Mouse (Mus musculus) brain, embryonic 14.5 days (tissue): ENCODE measurements around the gene Trim39. TPM values are rescaled to one million over a fixed set of nuclear protein-coding genes. Genes with fewer than 3 reads are reported as not detected.
"Not testable (repeated sequence)": the region's sequence is repeated elsewhere in the genome, so short reads cannot be mapped to it uniquely, and the experiment has no call there.

Source experiments
- DNase-seq: peaks from one replicate; pipeline ENCODE4 v3.0.0-alpha.2; 2011; ENCODE audit warnings: low read depth
- CTCF ChIP-seq: fragments of 200-500 bp; IDR thresholded peaks from 2 replicates; pipeline ENCODE4 v1.5.1; 2012; ENCODE audit warnings: inconsistent platforms, mild to moderate bottlenecking, moderate library complexity, borderline replicate concordance; ENCODE audit not compliant: insufficient read depth, insufficient read length; ENCODE audit errors: extremely low read depth
- POLR2A ChIP-seq: fragments of 200-500 bp; IDR thresholded peaks from 2 replicates; pipeline ENCODE4 v1.6.1; 2012; ENCODE audit warnings: mild to moderate bottlenecking, inconsistent platforms, borderline replicate concordance; ENCODE audit not compliant: poor library complexity, insufficient read depth, insufficient read length, severe bottlenecking; ENCODE audit errors: extremely low read depth
- polyA plus RNA-seq: library from polyadenylated mRNA; depleted of rRNA; stranded (reverse); fragments of >200 nt; gene quantifications from 2 replicates; pipeline ENCODE4 v1.2.3, GENCODE M21; 2012; rRNA removed

Trim39 gene
- polyA plus RNA-seq, 1 experiment: 45.9 TPM

GRCm38 (mm10) chr17:36244031-36244430 is 28.0 kb downstream of the Trim39 start:
- DNase-seq: no peak
- TF ChIP-seq POLR2A (no peak), CTCF (no peak)

- no peak for DNase-seq
- TF ChIP-seq CTCF: no peak
- TF ChIP-seq POLR2A: no peak
Observed at GRCm38 (mm10) chr17:36240637-36241213, 31.3 kb downstream of the Trim39 start.

GRCm38 (mm10) chr17:36237321-36237921 is 34.6 kb downstream of the Trim39 start:
- TF ChIP-seq POLR2A: no peak
- TF ChIP-seq CTCF: no peak
- peak; percentile 19 for DNase-seq

- not testable (repeated sequence) for DNase-seq
Observed at GRCm38 (mm10) chr17:36235300-36235699, 36.7 kb downstream of the Trim39 start.

DNA sequence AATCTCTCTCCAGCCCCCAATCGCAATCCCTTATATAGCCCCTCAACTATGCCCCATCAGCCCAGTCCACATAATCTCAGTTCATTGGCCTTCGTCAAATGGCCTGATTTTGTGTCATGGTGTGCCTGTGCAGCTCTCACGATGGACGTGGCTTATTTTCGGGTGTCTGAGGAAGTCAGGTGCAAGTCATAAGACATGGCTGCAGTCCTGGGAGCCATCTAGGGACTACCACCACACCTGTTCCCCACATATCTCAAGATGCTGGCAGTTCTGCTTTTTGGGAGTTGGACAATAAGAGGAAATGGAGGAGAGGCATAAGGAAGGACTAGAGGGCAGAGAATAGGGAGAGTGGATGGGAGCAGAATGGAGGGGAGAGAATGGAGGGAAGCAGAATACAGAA is 38.5 kb downstream of the Trim39 start:
- no peak for DNase-seq
- TF ChIP-seq CTCF (no peak), POLR2A (no peak)

DNA sequence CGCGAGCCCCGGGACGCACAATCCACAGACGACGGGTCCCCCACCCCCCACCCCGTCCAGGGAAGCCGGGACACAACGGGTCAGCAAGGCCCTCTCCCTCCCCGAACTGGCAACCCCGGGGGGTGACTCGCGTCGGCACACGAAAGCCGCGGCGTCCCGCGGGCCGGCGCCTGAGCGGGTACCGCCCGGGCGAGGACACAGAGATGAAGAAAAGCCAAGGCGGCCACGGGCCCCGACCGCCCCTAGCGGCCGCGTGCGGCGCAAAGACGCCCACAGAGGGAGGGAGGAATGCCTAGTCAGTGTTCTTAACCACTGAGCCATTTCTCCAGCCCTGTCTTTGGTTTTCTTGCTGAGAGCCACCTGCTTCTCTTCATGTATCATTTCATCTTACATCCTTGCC is 40.7 kb downstream of the Trim39 start:
- peak; percentile 93 for DNase-seq
- TF ChIP-seq POLR2A (no peak), CTCF (peak; percentile 89)

DNA sequence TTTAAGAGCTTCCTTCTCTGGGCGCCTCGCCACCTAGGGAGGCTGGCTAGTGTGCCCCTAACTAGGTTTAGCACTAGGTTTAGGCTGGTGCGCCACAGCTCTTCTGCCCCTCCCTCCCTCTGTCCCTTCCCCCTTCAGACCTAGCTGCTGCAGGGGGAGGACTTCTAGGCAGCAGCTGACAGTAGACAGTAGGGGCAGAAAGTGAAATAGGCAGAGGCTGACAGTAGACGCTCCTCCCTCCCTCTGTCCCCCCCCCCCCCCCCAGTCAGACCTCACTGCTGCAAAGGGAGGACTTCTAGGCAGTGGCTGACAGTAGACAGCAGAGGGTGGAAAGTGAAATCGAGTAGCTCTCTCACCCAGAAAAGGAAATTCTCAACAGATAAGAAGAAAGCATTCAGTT is 43.0 kb downstream of the Trim39 start:
- TF ChIP-seq CTCF (no peak), POLR2A (no peak)
- DNase-seq: no peak

DNA sequence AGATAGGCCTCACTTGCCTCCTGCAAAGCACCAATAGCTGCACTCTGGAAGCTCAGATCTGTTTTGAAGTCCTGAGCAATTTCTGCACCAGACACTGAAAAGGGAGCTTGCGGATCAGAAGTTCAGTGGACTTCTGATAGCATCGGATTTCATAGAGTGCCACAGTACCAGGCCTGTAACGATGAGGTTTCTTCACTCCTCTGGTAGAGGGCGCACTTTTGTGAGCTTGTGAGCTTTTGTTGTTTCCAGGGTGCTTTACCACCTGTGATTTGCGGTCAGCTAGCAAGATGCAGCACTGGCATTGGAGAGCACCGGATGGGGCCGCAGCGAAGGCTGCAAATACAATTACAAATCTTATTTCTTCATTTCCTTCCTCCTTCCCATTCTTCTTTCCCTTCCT is 45.1 kb downstream of the Trim39 start:
- TF ChIP-seq POLR2A (no peak), CTCF (peak; percentile 27; the same call in 1 of the 2 replicates)
- no peak for DNase-seq

DNA sequence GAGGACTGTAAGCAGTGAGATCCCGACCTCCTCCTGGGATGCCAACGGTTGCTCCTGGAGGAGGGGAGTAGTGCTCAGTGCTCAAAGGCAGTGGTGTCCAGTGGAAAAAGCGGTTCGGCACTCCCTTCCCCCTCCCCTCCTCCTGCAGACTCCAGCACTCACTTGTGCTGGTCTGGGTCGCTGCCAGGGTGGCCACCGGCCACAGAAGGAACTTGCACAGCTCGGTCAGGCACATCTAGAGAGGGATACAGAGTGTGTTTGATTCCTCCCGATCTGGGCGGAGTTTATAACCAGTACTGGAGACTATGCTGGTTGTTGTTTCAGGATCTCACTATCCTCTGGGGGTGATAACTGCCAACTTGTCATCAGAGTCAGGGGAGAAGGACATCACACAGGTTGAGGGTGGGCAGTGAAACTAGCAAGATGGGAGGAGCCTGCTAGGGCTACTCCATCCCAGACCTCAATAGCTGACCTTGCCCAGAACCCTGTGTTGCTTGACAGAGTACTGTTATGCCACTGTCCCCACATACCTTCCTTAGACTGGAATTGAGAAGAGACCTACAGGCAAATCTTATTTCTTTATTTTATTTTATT is 46.7 kb downstream of the Trim39 start:
- peak; percentile 8 for DNase-seq
- TF ChIP-seq CTCF (no peak), POLR2A (no peak)

GRCm38 (mm10) chr17:36224451-36224850 is 47.6 kb downstream of the Trim39 start:
- DNase-seq: no peak
- no peak for TF ChIP-seq CTCF
- TF ChIP-seq POLR2A: no peak

DNA sequence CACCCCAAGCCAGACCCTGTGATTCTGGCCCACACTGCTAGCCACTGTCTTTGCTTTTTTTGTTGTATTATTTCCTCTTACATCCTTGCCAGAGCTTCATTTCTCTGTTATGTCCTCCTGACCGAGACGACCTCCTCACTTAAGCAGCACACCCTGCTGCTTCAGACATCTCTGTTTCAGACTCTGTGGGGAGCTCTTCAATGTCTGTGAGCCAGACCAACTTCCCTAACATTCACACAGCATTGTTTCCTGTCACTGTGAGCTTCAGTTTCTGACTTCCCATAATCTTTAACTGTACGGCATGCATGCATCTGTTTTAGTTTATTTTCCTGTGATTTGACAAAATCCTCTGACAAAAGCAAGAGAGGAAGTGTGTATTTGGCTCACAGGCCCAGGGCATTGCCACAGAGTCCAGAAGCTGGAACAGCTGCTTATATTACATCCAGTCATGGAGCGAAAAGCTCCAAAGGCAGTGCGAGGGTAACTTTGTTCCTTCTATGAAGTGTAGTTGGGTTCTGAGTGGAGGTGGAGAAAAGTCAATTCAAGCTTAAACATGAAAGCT is 53.4 kb downstream of the Trim39 start:
- no peak for DNase-seq
- TF ChIP-seq CTCF (no peak), POLR2A (no peak)

- no peak for DNase-seq
- TF ChIP-seq CTCF: no peak
Observed at GRCm38 (mm10) chr17:36215586-36215985, 56.5 kb downstream of the Trim39 start.

Other genes starting within 250 kb of the Trim39 start
- 5.4 and 9.9 TPM in 2 replicates for gene H2-T23, start 239.4 kb downstream of the Trim39 start, polyA plus RNA-seq
- gene H2-T22, start 229.5 kb downstream of the Trim39 start, polyA plus RNA-seq: 6.5 and 8.0 TPM in 2 replicates
- gene Gm6034, start 229.3 kb downstream of the Trim39 start, polyA plus RNA-seq: not detected in 2 replicates
- gene Gm11127, start 213.9 kb downstream of the Trim39 start, polyA plus RNA-seq: 0.06 TPM in 1 of 2 replicates, not detected in the other
- gene Gm19684, start 150.6 kb downstream of the Trim39 start, polyA plus RNA-seq: not detected in 2 replicates
- gene Gm7030, start 142.8 kb downstream of the Trim39 start, polyA plus RNA-seq: not detected in 2 replicates
- 0.16 TPM in 1 of 2 replicates, not detected in the other for gene Gm8909, start 103.7 kb downstream of the Trim39 start, polyA plus RNA-seq
- gene H2-T3, start 82.0 kb downstream of the Trim39 start, polyA plus RNA-seq: not detected in 2 replicates
- gene Rpp21, start 14.2 kb downstream of the Trim39 start, polyA plus RNA-seq: 76.1 and 111 TPM in 2 replicates
- gene H2-M10.2, start 14.2 kb upstream of the Trim39 start, polyA plus RNA-seq: not detected in 2 replicates
- gene H2-M10.1, start 53.9 kb upstream of the Trim39 start, polyA plus RNA-seq: not detected in 2 replicates
- not detected in 2 replicates for gene H2-M10.3, start 96.2 kb upstream of the Trim39 start, polyA plus RNA-seq
- not detected in 2 replicates for gene H2-M10.4, start 190.1 kb upstream of the Trim39 start, polyA plus RNA-seq